Mouse (Mus musculus): ENCODE data around the gene Xrcc4. TPM values are rescaled to one million over a fixed set of nuclear protein-coding genes. Genes with fewer than 3 reads are reported as not detected.

The Xrcc4 gene
- polyA plus RNA-seq, 1 experiment from 2014 or later, result 20.0 TPM

DNA sequence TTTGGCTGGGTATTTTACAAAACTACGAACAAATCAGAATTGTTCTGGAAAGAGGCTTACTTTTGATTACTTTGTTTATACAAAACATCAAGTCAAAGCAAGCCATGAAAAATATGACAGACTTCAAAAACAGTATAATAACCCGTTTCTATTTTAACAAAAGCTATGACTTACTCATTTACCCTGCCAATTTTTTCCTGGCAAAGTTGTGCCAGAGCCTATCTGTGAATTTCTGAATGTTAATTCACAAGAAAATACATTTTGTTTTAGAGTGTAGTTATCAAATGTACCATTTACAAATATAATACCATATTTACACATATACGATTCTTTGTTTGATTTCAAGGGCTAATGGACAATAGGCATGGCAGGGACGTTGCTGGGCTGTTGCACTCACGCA lies 175.1 kb downstream of the Xrcc4 start:
- Histone ChIP-seq H3K9ac (ENCODE audit: low read depth, low read length) (no peak overlapping the region), H3K4me3 (ENCODE audit: low read depth, low read length) (no peak overlapping the region), H3K4me2 (no peak overlapping the region), H3K27me3 (ENCODE audit: control insufficient read depth, insufficient read depth, low read length) (no peaks in the 10 kb centered on the region), H3K4me1 (ENCODE audit: control insufficient read depth, insufficient read depth, low read length) (no peaks in the 10 kb centered on the region), H3K27ac (ENCODE audit: low read depth, low read length) (no peak overlapping the region), H3K9me3 (replicated peaks; ENCODE audit: control insufficient read depth, low read length) (no peaks in the 10 kb centered on the region), H3K36me3 (ENCODE audit: control insufficient read depth, insufficient read depth, low read length) (no peaks in the 10 kb centered on the region)
- WGBS (ENCODE audit: insufficient replicate concordance), result 84% methylated on average over 5 of the region's 5 CpGs
- no peak for ATAC-seq (replicated peaks; ENCODE audit: insufficient number of reproducible peaks, low FRiP score, low TSS enrichment)

DNA sequence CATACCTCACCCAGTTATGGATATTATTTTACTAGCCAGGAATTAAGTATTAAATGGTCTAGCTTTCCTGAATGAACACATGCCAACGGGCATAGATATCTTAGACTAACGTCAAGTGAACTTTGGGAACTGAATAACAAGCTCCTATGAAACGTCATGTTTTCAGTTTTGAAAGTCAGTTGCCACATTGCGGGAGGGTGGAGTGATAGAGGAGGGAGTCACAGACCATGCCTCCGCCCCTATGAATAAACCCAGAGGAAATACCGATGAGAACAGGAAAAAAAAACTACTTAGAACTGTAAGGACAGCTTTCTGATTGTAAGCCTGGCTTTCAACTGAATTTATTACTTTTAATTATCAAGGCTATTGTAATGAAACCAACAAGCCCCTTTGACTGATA lies 175.5 kb downstream of the Xrcc4 start:
- Histone ChIP-seq H3K4me1 (ENCODE audit: control insufficient read depth, insufficient read depth, low read length) (no peaks in the 10 kb centered on the region), H3K9ac (ENCODE audit: low read depth, low read length) (no peak overlapping the region), H3K9me3 (replicated peaks; ENCODE audit: control insufficient read depth, low read length) (no peaks in the 10 kb centered on the region), H3K27me3 (ENCODE audit: control insufficient read depth, insufficient read depth, low read length) (no peaks in the 10 kb centered on the region), H3K4me3 (ENCODE audit: low read depth, low read length) (no peak overlapping the region), H3K27ac (ENCODE audit: low read depth, low read length) (no peak overlapping the region), H3K36me3 (ENCODE audit: control insufficient read depth, insufficient read depth, low read length) (no peaks in the 10 kb centered on the region), H3K4me2 (no peak overlapping the region)
- 78% methylated on average over 6 of the region's 6 CpGs for WGBS (ENCODE audit: insufficient replicate concordance)
- ATAC-seq (replicated peaks; ENCODE audit: insufficient number of reproducible peaks, low FRiP score, low TSS enrichment), result no peak

DNA sequence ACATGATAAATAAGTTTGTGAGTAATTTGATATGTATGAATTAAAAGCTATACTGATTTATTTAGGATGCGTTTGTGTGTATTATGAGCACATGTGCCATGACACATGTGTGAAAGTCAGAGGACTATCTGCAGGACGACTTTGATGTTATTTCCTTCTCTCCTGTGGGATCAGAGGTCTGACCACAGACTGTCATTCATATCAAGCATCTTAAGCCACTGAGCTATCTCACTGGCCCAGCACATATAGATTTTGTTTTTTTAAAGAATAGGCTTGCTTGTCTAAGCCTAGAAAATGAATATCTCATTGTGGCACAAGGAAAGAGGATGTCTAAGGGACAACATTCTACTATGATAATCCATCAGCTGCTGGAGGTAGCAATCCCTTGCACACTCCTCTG lies 183.3 kb downstream of the Xrcc4 start:
- no peaks in the 10 kb centered on the region for H3K36me3 ChIP-seq (ENCODE audit: control insufficient read depth, insufficient read depth, low read length)

DNA sequence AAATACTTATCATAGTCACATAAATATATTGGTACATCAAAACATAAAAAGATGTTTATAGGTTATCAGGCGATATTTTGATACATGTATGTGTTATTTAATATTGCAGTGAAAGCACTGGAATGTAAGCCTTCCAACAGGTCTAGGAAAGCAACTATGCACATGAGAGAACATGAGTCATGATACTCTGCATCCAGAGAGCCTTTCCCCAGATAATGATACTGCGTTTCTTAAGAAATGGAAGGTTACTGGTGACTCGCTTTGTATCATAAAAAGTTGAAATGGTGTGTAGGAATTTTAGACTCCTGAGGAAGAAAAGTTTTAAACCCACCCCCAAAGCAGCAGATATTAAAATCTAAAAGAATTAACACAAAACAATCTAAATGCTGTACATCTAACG lies 190.3 kb downstream of the Xrcc4 start:
- no peak for ATAC-seq (replicated peaks; ENCODE audit: insufficient number of reproducible peaks, low FRiP score, low TSS enrichment)
- H3K4me1 ChIP-seq (ENCODE audit: control insufficient read depth, insufficient read depth, low read length), result no peaks in the 10 kb centered on the region
- H3K9me3 ChIP-seq (replicated peaks; ENCODE audit: control insufficient read depth, low read length), result no peaks in the 10 kb centered on the region
- H3K9ac ChIP-seq (ENCODE audit: low read depth, low read length), result no peak overlapping the region
- no peaks in the 10 kb centered on the region for H3K36me3 ChIP-seq (ENCODE audit: control insufficient read depth, insufficient read depth, low read length)
- H3K27ac ChIP-seq (ENCODE audit: low read depth, low read length), result no peak overlapping the region
- no peak overlapping the region for H3K4me2 ChIP-seq
- H3K4me3 ChIP-seq (ENCODE audit: low read depth, low read length), result no peak overlapping the region
- H3K27me3 ChIP-seq (ENCODE audit: control insufficient read depth, insufficient read depth, low read length), result no peaks in the 10 kb centered on the region
- 84% methylated on average over 4 of the region's 4 CpGs for WGBS (ENCODE audit: insufficient replicate concordance)

More for the DNA sequence above, 183.3 kb downstream of the Xrcc4 start:
- no peak for ATAC-seq (replicated peaks; ENCODE audit: insufficient number of reproducible peaks, low FRiP score, low TSS enrichment)
- Histone ChIP-seq H3K4me3 (ENCODE audit: low read depth, low read length) (no peak overlapping the region), H3K4me1 (ENCODE audit: control insufficient read depth, insufficient read depth, low read length) (no peaks in the 10 kb centered on the region), H3K9me3 (replicated peaks; ENCODE audit: control insufficient read depth, low read length) (no peaks in the 10 kb centered on the region), H3K9ac (ENCODE audit: low read depth, low read length) (no peak overlapping the region), H3K27me3 (ENCODE audit: control insufficient read depth, insufficient read depth, low read length) (no peaks in the 10 kb centered on the region), H3K27ac (ENCODE audit: low read depth, low read length) (no peak overlapping the region), H3K4me2 (no peak overlapping the region)
- WGBS (ENCODE audit: insufficient replicate concordance), result 60% methylated on average over 2 of the region's 2 CpGs

GRCm38 (mm10) chr13:89892140-89892539 lies 197.3 kb downstream of the Xrcc4 start:
- H3K4me1 ChIP-seq (ENCODE audit: control insufficient read depth, insufficient read depth, low read length), result no peaks in the 10 kb centered on the region; the same call in 1 of the 2 replicates
- no peak for ATAC-seq (replicated peaks; ENCODE audit: insufficient number of reproducible peaks, low FRiP score, low TSS enrichment)
- H3K36me3 ChIP-seq (ENCODE audit: control insufficient read depth, insufficient read depth, low read length), result no peaks in the 10 kb centered on the region
- no peak overlapping the region for H3K9ac ChIP-seq (ENCODE audit: low read depth, low read length)
- H3K9me3 ChIP-seq (replicated peaks; ENCODE audit: control insufficient read depth, low read length), result no peaks in the 10 kb centered on the region
- H3K4me3 ChIP-seq (ENCODE audit: low read depth, low read length), result no peak overlapping the region
- no peak overlapping the region for H3K27ac ChIP-seq (ENCODE audit: low read depth, low read length)
- H3K4me2 ChIP-seq, result no peak overlapping the region
- 78% methylated on average over 4 of the region's 4 CpGs for WGBS (ENCODE audit: insufficient replicate concordance)
- H3K27me3 ChIP-seq (ENCODE audit: control insufficient read depth, insufficient read depth, low read length), result no peaks in the 10 kb centered on the region

GRCm38 (mm10) chr13:89890159-89890558 lies 199.2 kb downstream of the Xrcc4 start:
- Histone ChIP-seq H3K4me3 (ENCODE audit: low read depth, low read length) (no peak overlapping the region), H3K36me3 (ENCODE audit: control insufficient read depth, insufficient read depth, low read length) (no peaks in the 10 kb centered on the region), H3K4me1 (ENCODE audit: control insufficient read depth, insufficient read depth, low read length) (no peaks in the 10 kb centered on the region; the same call in 1 of the 2 replicates), H3K9me3 (replicated peaks; ENCODE audit: control insufficient read depth, low read length) (no peaks in the 10 kb centered on the region), H3K4me2 (no peak overlapping the region), H3K9ac (ENCODE audit: low read depth, low read length) (no peak overlapping the region), H3K27ac (ENCODE audit: low read depth, low read length) (no peak overlapping the region), H3K27me3 (ENCODE audit: control insufficient read depth, insufficient read depth, low read length) (no peaks in the 10 kb centered on the region)
- no peak for ATAC-seq (replicated peaks; ENCODE audit: insufficient number of reproducible peaks, low FRiP score, low TSS enrichment)
- WGBS (ENCODE audit: insufficient replicate concordance), result 84% methylated on average over 1 of the region's 1 CpGs

DNA sequence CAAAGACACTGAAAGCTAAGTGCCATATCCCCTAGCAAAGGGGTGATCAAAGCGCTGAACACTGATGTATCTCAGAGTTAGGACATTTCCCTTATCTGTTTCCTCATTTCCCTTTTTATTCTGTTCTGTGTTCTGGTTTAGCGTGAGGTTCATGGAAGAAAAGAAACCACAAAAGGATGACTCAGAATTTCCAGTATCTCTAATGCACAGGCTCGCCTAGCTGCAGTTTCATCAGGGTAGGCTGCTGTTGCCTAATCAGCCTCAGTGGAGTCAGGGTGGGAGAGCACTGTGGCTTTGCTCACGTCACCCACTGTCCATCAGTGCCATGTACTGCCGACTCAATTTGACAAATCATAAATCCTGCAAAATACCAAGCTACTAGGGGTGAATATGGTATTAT lies 200.3 kb downstream of the Xrcc4 start:
- 44% methylated on average over 5 of the region's 5 CpGs for WGBS (ENCODE audit: insufficient replicate concordance)
- Histone ChIP-seq H3K27ac (ENCODE audit: low read depth, low read length) (no peak overlapping the region), H3K27me3 (ENCODE audit: control insufficient read depth, insufficient read depth, low read length) (no peaks in the 10 kb centered on the region), H3K9ac (ENCODE audit: low read depth, low read length) (no peak overlapping the region), H3K4me3 (ENCODE audit: low read depth, low read length) (no peak overlapping the region), H3K4me2 (no peak overlapping the region), H3K4me1 (ENCODE audit: control insufficient read depth, insufficient read depth, low read length) (no peaks in the 10 kb centered on the region; the same call in 1 of the 2 replicates), H3K9me3 (replicated peaks; ENCODE audit: control insufficient read depth, low read length) (no peaks in the 10 kb centered on the region), H3K36me3 (ENCODE audit: control insufficient read depth, insufficient read depth, low read length) (no peaks in the 10 kb centered on the region)
- no peak for ATAC-seq (replicated peaks; ENCODE audit: insufficient number of reproducible peaks, low FRiP score, low TSS enrichment)

- Histone ChIP-seq H3K4me3 (ENCODE audit: low read depth, low read length) (no peak overlapping the region), H3K4me2 (no peak overlapping the region), H3K9me3 (replicated peaks; ENCODE audit: control insufficient read depth, low read length) (no peaks in the 10 kb centered on the region), H3K4me1 (ENCODE audit: control insufficient read depth, insufficient read depth, low read length) (no peaks in the 10 kb centered on the region), H3K27ac (ENCODE audit: low read depth, low read length) (no peak overlapping the region), H3K36me3 (ENCODE audit: control insufficient read depth, insufficient read depth, low read length) (no peaks in the 10 kb centered on the region), H3K27me3 (ENCODE audit: control insufficient read depth, insufficient read depth, low read length) (no peaks in the 10 kb centered on the region), H3K9ac (ENCODE audit: low read depth, low read length) (no peak overlapping the region)
- WGBS (ENCODE audit: insufficient replicate concordance), result 81% methylated on average over 1 of the region's 1 CpGs
- no peak for ATAC-seq (replicated peaks; ENCODE audit: insufficient number of reproducible peaks, low FRiP score, low TSS enrichment)
Observed at GRCm38 (mm10) chr13:89883523-89883922, 205.9 kb downstream of the Xrcc4 start.

DNA sequence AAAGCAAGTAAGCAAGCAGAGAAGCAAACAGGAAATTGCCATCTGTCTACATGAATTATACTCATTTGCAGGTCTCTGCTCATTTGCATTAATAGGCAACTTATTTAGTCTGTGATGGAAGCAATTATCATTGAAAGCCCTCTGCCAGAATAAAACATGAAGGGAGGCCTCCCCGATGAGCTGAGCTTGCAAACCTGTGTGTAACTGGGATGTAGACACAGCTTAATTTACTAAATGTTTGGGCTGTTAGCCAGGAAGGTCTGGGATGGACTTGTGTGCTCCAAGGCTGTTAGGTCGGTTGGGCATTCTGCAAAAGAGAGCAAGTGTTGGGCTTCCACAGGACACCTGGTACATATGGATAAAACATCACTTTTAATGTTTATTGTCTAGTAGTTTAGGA lies 208.1 kb downstream of the Xrcc4 start:
- no peak overlapping the region for H3K27ac ChIP-seq (ENCODE audit: low read depth, low read length)
- no peak overlapping the region for H3K4me3 ChIP-seq (ENCODE audit: low read depth, low read length)
- 64% methylated on average over 2 of the region's 2 CpGs for WGBS (ENCODE audit: insufficient replicate concordance)
- H3K27me3 ChIP-seq (ENCODE audit: control insufficient read depth, insufficient read depth, low read length), result no peaks in the 10 kb centered on the region
- no peak overlapping the region for H3K4me2 ChIP-seq
- no peaks in the 10 kb centered on the region for H3K36me3 ChIP-seq (ENCODE audit: control insufficient read depth, insufficient read depth, low read length)
- ATAC-seq (replicated peaks; ENCODE audit: insufficient number of reproducible peaks, low FRiP score, low TSS enrichment), result no peak
- no peaks in the 10 kb centered on the region for H3K4me1 ChIP-seq (ENCODE audit: control insufficient read depth, insufficient read depth, low read length)
- H3K9ac ChIP-seq (ENCODE audit: low read depth, low read length), result no peak overlapping the region
- H3K9me3 ChIP-seq (replicated peaks; ENCODE audit: control insufficient read depth, low read length), result no peaks in the 10 kb centered on the region

Measured in heart, embryonic 11.5 days (tissue).